Mouse (Mus musculus): ENCODE measurements at regions not wholly inside any gene's neighbourhood (a gene's known extent, or its start where the extent isn't known, plus 50 kb on each side); places are given as distances from the start of the nearest gene placed in this dataset.
A peak's percentile ranks its signal among the peaks of the same experiment; 100 is the strongest.

GRCm38 (mm10) chr8:10906353-10906752, 101.9 kb downstream of the Irs2 start:
- no peak for DNase-seq (ENCODE audit: low spot score)

GRCm38 (mm10) chr8:10905761-10906160, 102.5 kb downstream of the Irs2 start:
- no peak for DNase-seq (ENCODE audit: low spot score)

DNA sequence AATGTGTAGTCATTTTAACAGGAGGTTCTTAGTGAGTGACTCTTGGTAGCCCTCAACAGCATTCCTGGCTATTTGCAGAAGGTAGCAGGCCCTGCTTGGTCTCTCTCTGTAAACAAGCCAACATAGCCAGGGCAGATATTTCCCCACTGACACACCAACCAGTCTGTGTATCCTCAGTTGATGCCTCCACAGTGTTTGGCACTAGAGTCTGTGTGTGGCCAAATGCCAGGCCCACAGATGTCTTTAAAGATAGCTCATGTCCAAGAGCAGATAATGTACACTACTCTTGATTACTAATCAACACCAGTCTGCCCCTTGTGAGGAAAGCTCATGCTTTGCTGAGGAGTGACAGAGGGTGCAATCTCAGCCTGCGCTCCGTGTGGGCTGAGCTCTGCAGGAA, 104.3 kb downstream of the Irs2 start:
- no peak for DNase-seq (ENCODE audit: low spot score)

DNA sequence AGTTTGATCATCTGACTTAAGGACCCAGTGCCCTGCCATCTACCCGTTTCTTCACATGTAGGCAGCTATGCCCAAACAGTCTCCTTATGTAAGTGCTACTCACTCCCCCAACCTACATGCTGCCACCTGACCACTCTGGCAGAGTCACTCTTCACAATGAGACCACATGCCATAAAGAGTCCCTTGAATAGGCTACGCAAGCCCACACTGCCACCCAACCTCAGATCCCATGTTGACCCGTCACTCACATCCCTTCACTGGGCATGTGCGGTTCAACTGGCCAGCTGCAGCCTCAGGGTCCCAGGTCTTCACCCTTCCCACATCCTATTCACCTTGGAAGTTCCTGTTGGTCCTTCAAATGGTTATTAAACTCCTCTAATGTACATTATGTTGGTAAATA, 106.3 kb downstream of the Irs2 start:
- no peak for DNase-seq (ENCODE audit: low spot score)

GRCm38 (mm10) chr8:10901014-10901413, 107.2 kb downstream of the Irs2 start:
- no peak for DNase-seq (ENCODE audit: low spot score)

DNA sequence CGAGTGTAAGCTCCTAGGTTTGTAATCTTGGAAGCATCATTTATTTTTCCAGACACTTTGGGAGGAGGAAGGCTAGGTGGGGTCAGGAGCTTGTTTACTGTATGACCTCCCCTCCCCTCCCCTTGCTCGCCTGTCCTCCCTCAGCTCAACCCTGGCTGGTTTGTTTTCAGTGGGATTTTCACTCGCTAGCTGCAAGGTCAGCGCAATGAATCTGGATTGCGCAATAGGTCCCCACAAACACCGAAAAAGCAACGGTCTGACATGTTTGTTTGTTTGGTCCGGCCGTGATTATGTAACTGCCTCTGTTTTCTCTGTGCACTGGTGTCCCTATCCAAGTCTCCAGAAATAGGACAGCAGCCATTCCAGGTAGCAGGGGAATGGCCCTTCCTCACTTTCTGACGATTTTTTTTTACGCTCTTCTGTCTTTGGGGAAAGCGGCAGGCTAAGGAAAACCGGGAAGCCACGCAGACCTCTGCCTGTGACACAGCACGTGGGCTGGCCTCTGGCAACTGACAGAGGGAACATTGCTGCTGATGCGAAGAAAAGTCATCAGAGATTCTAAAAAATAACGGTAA, 108.6 kb downstream of the Irs2 start:
- DNase-seq (ENCODE audit: low spot score) = peak; percentile 57

GRCm38 (mm10) chr8:10898562-10899527, 109.4 kb downstream of the Irs2 start:
- no peak for DNase-seq (ENCODE audit: low spot score)

GRCm38 (mm10) chr8:10897573-10897972, 110.7 kb downstream of the Irs2 start:
- no peak for DNase-seq (ENCODE audit: low spot score)

GRCm38 (mm10) chr8:10895178-10895577, 113.1 kb downstream of the Irs2 start:
- no peak for DNase-seq (ENCODE audit: low spot score)

DNA sequence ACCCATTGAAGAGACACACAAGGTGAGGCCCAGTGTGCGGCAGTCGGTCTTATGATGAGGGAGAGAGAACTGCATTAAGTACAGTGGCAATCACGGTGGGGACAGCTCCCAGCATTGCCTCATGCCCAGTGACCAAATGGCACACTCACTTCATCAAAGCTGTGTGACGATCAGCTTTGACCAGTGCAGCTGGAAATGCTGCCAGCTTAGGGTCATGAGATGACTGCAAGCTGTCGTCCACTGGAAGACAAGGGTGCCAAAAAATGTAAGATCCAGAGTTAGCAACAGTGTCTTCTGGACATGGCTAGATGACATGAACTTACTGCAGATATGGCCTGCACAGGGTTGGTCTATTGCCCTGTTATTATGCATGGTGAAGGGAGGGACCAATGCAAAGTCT, 114.0 kb downstream of the Irs2 start:
- no peak for DNase-seq (ENCODE audit: low spot score)

GRCm38 (mm10) chr8:10893709-10894108, 114.5 kb downstream of the Irs2 start:
- DNase-seq (ENCODE audit: low spot score) = no peak

- no peak for DNase-seq (ENCODE audit: low spot score)
These were observed 116.4 kb downstream of the Irs2 start for GRCm38 (mm10) chr8:10891906-10892305.

- no peak for DNase-seq (ENCODE audit: low spot score)
These were observed 116.8 kb downstream of the Irs2 start for GRCm38 (mm10) chr8:10891440-10891839.

- no peak for DNase-seq (ENCODE audit: low spot score)
These were observed 122.8 kb downstream of the Irs2 start for GRCm38 (mm10) chr8:10885452-10885851.

DNA sequence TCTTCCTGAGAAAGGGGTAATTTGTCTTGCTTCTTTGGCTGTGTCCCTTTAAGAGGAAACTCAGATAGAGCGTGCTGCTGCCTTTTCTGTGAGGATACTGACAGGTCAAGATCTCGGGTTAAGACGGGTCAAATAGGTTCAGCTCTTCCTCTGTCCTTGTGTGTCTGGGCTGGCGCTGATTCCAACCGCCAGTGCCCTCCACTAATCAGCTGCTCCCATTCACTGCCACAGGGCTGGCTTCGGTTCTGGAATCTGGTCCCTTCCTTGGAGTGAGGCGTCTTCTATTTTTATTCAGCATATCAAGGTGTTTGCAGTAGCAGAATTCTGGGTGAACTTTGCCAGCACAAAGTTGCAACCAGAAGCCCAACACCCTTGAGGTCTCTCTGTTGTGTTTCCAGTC, 124.8 kb downstream of the Irs2 start:
- DNase-seq (ENCODE audit: low spot score) = peak; percentile 62

GRCm38 (mm10) chr8:10882381-10882780, 125.9 kb downstream of the Irs2 start:
- DNase-seq (ENCODE audit: low spot score) = peak; percentile 37

GRCm38 (mm10) chr8:10879883-10880282, 128.4 kb downstream of the Irs2 start:
- DNase-seq (ENCODE audit: low spot score) = no peak

- no peak for DNase-seq (ENCODE audit: low spot score)
These were observed 129.0 kb downstream of the Irs2 start for GRCm38 (mm10) chr8:10879049-10879847.

- no peak for DNase-seq (ENCODE audit: low spot score)
These were observed 129.9 kb downstream of the Irs2 start for GRCm38 (mm10) chr8:10878371-10878770.

GRCm38 (mm10) chr8:10875170-10875569, 133.1 kb downstream of the Irs2 start:
- no peak for DNase-seq (ENCODE audit: low spot score)

GRCm38 (mm10) chr8:10871451-10871850, 136.8 kb downstream of the Irs2 start:
- no peak for DNase-seq (ENCODE audit: low spot score)

DNA sequence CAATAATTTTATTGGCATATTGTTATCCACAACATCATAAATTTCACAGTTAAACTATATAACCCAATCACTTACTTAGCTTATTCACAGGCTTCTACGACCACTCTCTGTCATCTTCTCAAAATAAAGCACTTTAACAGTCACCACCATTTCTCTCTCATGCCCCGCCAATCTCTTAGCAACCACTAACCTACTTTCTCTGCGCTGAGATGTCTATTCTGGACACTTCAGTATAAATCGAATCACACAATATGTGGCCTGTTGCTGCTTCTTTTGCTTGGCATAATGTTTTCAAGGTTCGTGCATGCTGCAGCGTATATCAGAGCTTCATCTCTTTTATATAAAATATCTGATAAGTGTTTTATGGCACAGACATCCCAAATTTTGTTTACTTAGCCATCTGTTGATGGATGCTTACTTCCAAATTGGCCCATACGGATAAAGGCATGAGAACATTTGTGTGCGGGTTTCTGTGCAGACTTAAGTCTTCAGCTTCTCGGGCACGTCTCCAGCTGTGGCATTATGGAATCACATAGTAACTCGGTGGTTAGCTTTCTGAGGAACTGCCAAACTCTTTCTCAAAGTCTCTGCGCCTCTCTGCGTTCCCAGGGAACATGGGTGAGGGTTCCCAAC, 137.7 kb downstream of the Irs2 start:
- no peak for DNase-seq (ENCODE audit: low spot score)

Measured in heart, adult 8-10 months (tissue).